Mouse (Mus musculus) lung, embryonic 15.5 days (tissue): ENCODE data around the gene Btbd17. TPM values are rescaled to one million over a fixed set of nuclear protein-coding genes. Genes with fewer than 3 reads are reported as not detected.

Experiments
- ATAC-seq: fragments of 200-750 bp; cut with Nextera tagmentation; 2 replicates; pipeline ENCODE4 v1.8.0; 2017; ENCODE audit warnings: moderate number of reproducible peaks, borderline replicate concordance; ENCODE audit not compliant: low FRiP score, low TSS enrichment; ENCODE audit errors: extremely low read depth
- H3K27ac ChIP-seq: fragments of 300-500 bp; sonication (generic); 2 replicates; pipeline ENCODE4 v1.5.1; 2015; ENCODE audit warnings: moderate library complexity, mild to moderate bottlenecking, inconsistent platforms
- H3K27me3 ChIP-seq: fragments of 300-500 bp; sonication (generic); 2 replicates; pipeline ENCODE4 v1.6.1; 2015; ENCODE audit warnings: inconsistent platforms
- H3K36me3 ChIP-seq: fragments of 300-500 bp; sonication (generic); 2 replicates; pipeline ENCODE4 v1.6.1; 2015; ENCODE audit warnings: inconsistent platforms
- H3K4me1 ChIP-seq: fragments of 300-500 bp; sonication (generic); 2 replicates; pipeline ENCODE4 v1.6.1; 2015; ENCODE audit warnings: inconsistent platforms
- H3K4me2 ChIP-seq: fragments of 300-500 bp; sonication (generic); 2 replicates; pipeline ENCODE4 v1.6.1; 2015; ENCODE audit warnings: inconsistent platforms, mild to moderate bottlenecking, moderate library complexity
- H3K4me3 ChIP-seq: fragments of 300-500 bp; sonication (generic); 2 replicates; pipeline ENCODE4 v1.5.1; 2015; ENCODE audit warnings: mild to moderate bottlenecking, inconsistent platforms
- H3K9ac ChIP-seq: fragments of 300-500 bp; sonication (generic); 2 replicates; pipeline ENCODE4 v1.6.1; 2015; ENCODE audit warnings: inconsistent platforms
- H3K9me3 ChIP-seq: fragments of 300-500 bp; sonication (generic); 2 replicates; pipeline ENCODE4 v1.6.1; 2016; ENCODE audit warnings: inconsistent platforms
- WGBS: fragments of 180-500 bp; shearing (Covaris S2); methylation state at CpG from one replicate; pipeline ENCODE4 v1.1.7; 2015; 5-methylcytosine and 5-hydroxymethylcytosine counted together
- polyA plus RNA-seq: library from polyadenylated mRNA; unstranded; fragments of >200 nt; fragmentation: Nextera tagmentation; extraction: Ambion mirVana; gene quantifications from 2 replicates; pipeline ENCODE4 v1.2.1, GENCODE M21; 2015

The Btbd17 gene
- polyA plus RNA-seq, 1 experiment from 2014 or later = 0.71 TPM

- ATAC-seq = no peak
- H3K36me3 ChIP-seq = no peaks in the 10 kb centered on the region
- H3K4me1 ChIP-seq = peaks cover 34% of the 10 kb centered on the region
- H3K4me3 ChIP-seq = no peak overlapping the region
- H3K9me3 ChIP-seq = no peaks in the 10 kb centered on the region
- WGBS = 41% methylated on average over 2 of the region's 2 CpGs
- peak overlapping the region; percentile 74; the same call in 1 of the 2 replicates for H3K27ac ChIP-seq
- H3K4me2 ChIP-seq = no peak overlapping the region
- no peak overlapping the region for H3K9ac ChIP-seq
- H3K27me3 ChIP-seq = no peaks in the 10 kb centered on the region
Measured at GRCm38 (mm10) chr11:114819110-114819509, 23.4 kb upstream of the Btbd17 start.

DNA sequence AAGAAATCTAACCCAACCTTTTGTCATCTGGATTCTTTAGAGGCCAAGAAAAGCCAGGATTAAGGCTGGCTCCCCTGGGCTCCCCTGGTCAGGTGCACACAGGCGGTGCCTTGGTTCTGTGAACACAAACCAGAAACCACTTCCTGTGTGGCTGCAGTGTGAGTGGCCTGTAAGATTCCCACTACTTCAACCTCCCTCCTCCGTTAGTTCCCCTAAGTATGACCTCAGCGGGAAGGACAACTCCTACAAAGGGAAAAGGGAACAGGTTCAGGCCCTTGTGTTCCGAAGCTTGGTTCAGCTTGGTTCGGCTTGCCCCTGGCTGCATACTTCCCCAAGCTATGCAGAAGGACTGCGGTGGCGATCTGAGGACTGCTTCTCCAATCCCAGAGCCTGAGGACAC is 22.4 kb upstream of the Btbd17 start:
- H3K27ac ChIP-seq = no peak overlapping the region
- H3K4me1 ChIP-seq = peaks cover 25% of the 10 kb centered on the region
- no peaks in the 10 kb centered on the region for H3K9me3 ChIP-seq
- no peaks in the 10 kb centered on the region for H3K36me3 ChIP-seq
- H3K27me3 ChIP-seq = no peaks in the 10 kb centered on the region
- H3K4me2 ChIP-seq = no peak overlapping the region
- no peak overlapping the region for H3K9ac ChIP-seq
- no peak for ATAC-seq
- H3K4me3 ChIP-seq = no peak overlapping the region
- 91% methylated on average over 7 of the region's 7 CpGs for WGBS

DNA sequence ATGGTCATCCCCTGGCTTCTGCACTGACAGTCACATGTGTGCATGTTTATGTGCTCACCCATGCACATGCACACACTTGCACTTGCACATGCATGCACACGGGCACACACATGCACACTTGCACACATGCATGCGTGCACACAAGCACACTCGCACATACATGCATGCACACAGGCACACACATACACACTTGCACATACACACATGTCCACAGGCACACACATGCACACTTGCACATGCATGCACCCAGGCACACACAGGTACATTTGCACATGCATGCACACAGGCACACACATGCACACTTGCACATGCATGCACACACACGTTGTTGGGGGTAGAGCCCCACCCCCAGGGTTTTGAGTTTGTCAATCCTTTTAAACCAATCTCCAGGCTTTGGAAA is 21.2 kb upstream of the Btbd17 start:
- Histone ChIP-seq H3K4me2 (no peak overlapping the region), H3K9me3 (no peaks in the 10 kb centered on the region), H3K27me3 (no peaks in the 10 kb centered on the region), H3K4me1 (peaks cover 16% of the 10 kb centered on the region), H3K36me3 (no peaks in the 10 kb centered on the region), H3K27ac (no peak overlapping the region), H3K4me3 (no peak overlapping the region), H3K9ac (no peak overlapping the region)
- no peak for ATAC-seq
- 83% methylated on average over 4 of the region's 4 CpGs for WGBS

GRCm38 (mm10) chr11:114814873-114815592 is 19.3 kb upstream of the Btbd17 start:
- no peaks in the 10 kb centered on the region for H3K9me3 ChIP-seq
- peaks cover 9% of the 10 kb centered on the region for H3K4me1 ChIP-seq
- no peak overlapping the region for H3K27ac ChIP-seq
- H3K36me3 ChIP-seq = no peaks in the 10 kb centered on the region
- WGBS = 59% methylated on average over 11 of the region's 11 CpGs
- H3K4me2 ChIP-seq = no peak overlapping the region
- no peaks in the 10 kb centered on the region for H3K27me3 ChIP-seq
- H3K4me3 ChIP-seq = no peak overlapping the region
- ATAC-seq = no peak
- no peak overlapping the region for H3K9ac ChIP-seq

DNA sequence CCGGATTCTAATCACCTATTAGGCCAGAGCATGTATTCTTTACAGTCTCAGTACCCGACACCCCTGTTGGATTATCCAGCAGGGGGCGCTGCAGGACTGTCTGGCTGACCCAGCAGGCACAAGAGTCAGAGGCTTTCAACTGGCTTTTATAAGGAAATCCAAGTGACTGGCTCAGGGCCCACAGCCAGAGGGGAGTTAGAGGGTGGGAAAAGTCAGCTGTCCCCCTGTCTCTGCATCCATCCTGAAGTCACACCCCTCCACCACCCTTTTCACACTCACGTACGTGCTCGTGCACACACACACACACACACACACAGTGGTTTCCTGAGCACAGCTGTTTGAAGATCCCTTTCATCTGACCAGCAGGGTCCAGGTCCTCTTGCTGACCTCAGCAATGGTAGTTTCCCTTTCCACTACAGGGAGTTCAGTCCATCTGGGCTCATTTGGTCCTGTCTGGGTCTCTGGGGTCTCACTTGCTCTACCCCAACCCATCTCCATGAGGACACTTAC is 17.0 kb upstream of the Btbd17 start:
- 3% methylated on average over 6 of the region's 6 CpGs for WGBS
- H3K27ac ChIP-seq = no peak overlapping the region
- peak; percentile 50 for ATAC-seq
- no peaks in the 10 kb centered on the region for H3K9me3 ChIP-seq
- H3K27me3 ChIP-seq = no peaks in the 10 kb centered on the region
- H3K4me3 ChIP-seq = no peak overlapping the region
- H3K4me2 ChIP-seq = no peak overlapping the region
- H3K4me1 ChIP-seq = peaks cover 12% of the 10 kb centered on the region
- H3K9ac ChIP-seq = no peak overlapping the region
- H3K36me3 ChIP-seq = no peaks in the 10 kb centered on the region

- WGBS = 17% methylated on average over 4 of the region's 4 CpGs
- H3K4me2 ChIP-seq = no peak overlapping the region
- H3K4me3 ChIP-seq = no peak overlapping the region
- H3K27me3 ChIP-seq = no peaks in the 10 kb centered on the region
- peaks cover 20% of the 10 kb centered on the region for H3K4me1 ChIP-seq
- H3K36me3 ChIP-seq = no peaks in the 10 kb centered on the region
- no peak for ATAC-seq
- no peak overlapping the region for H3K27ac ChIP-seq
- H3K9me3 ChIP-seq = no peaks in the 10 kb centered on the region
- no peak overlapping the region for H3K9ac ChIP-seq
Measured at GRCm38 (mm10) chr11:114810344-114810743, 14.6 kb upstream of the Btbd17 start.

- Histone ChIP-seq H3K36me3 (no peaks in the 10 kb centered on the region), H3K4me3 (no peak overlapping the region), H3K9ac (no peak overlapping the region), H3K27ac (no peak overlapping the region), H3K27me3 (no peaks in the 10 kb centered on the region), H3K9me3 (no peaks in the 10 kb centered on the region), H3K4me1 (peaks cover 11% of the 10 kb centered on the region), H3K4me2 (no peak overlapping the region)
- no peak for ATAC-seq
- 58% methylated on average over 1 of the region's 1 CpGs for WGBS
Measured at GRCm38 (mm10) chr11:114809371-114809770, 13.6 kb upstream of the Btbd17 start.

- Histone ChIP-seq H3K4me1 (peaks cover 15% of the 10 kb centered on the region), H3K27me3 (no peaks in the 10 kb centered on the region), H3K4me3 (no peak overlapping the region), H3K27ac (no peak overlapping the region), H3K36me3 (no peaks in the 10 kb centered on the region), H3K4me2 (no peak overlapping the region), H3K9me3 (no peaks in the 10 kb centered on the region), H3K9ac (no peak overlapping the region)
- no peak for ATAC-seq
- 25% methylated on average over 14 of the region's 14 CpGs for WGBS
Measured at GRCm38 (mm10) chr11:114807686-114808427, 12.1 kb upstream of the Btbd17 start.

DNA sequence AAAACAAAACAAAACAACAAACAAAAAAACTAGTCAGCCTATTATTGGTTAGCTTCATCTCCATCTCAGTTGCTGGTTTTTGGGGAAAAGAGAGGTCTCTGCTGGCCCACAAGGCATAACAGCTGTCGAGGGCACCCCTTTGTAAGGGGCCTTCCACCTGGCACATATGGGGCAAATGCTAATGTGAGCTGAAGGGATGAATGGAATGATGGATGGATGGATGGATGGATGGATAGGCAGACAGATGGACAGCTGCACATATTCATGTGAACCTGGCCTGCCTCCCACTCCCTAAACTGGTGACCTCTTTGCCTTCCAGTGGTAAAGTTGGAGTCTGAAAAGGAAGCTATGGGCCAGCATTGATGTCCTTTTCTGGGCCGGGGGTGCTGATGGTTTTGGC is 11.3 kb upstream of the Btbd17 start:
- Histone ChIP-seq H3K36me3 (no peaks in the 10 kb centered on the region), H3K9me3 (no peaks in the 10 kb centered on the region), H3K27me3 (no peaks in the 10 kb centered on the region), H3K27ac (no peak overlapping the region), H3K4me1 (peaks cover 20% of the 10 kb centered on the region), H3K4me3 (no peak overlapping the region), H3K4me2 (no peak overlapping the region), H3K9ac (no peak overlapping the region)
- WGBS = 75% methylated on average over 2 of the region's 2 CpGs
- no peak for ATAC-seq

DNA sequence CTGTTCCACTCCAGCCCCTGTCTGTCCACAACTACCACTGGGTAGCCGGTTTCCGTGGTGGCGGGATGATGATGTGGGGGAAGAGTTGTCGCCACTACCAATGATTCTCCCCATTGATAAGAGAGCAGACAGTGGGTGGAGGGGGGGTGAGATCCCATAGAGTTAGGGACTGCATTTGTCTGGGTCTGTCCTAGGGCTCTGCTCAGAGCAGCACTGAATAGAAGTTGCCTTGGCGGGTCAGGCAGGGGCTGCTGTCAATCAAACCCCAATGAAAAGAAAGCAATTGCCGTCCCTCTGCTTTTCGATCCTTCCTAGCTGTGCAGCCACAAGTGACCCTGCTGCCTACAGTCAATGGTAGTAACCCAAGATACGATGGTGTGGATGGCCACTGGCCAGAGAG is 8.2 kb upstream of the Btbd17 start:
- Histone ChIP-seq H3K27me3 (no peaks in the 10 kb centered on the region), H3K4me1 (peaks cover 20% of the 10 kb centered on the region), H3K4me3 (no peak overlapping the region), H3K27ac (no peak overlapping the region), H3K9me3 (no peaks in the 10 kb centered on the region), H3K36me3 (no peaks in the 10 kb centered on the region), H3K9ac (no peak overlapping the region), H3K4me2 (no peak overlapping the region)
- ATAC-seq = no peak
- WGBS = 48% methylated on average over 8 of the region's 8 CpGs

DNA sequence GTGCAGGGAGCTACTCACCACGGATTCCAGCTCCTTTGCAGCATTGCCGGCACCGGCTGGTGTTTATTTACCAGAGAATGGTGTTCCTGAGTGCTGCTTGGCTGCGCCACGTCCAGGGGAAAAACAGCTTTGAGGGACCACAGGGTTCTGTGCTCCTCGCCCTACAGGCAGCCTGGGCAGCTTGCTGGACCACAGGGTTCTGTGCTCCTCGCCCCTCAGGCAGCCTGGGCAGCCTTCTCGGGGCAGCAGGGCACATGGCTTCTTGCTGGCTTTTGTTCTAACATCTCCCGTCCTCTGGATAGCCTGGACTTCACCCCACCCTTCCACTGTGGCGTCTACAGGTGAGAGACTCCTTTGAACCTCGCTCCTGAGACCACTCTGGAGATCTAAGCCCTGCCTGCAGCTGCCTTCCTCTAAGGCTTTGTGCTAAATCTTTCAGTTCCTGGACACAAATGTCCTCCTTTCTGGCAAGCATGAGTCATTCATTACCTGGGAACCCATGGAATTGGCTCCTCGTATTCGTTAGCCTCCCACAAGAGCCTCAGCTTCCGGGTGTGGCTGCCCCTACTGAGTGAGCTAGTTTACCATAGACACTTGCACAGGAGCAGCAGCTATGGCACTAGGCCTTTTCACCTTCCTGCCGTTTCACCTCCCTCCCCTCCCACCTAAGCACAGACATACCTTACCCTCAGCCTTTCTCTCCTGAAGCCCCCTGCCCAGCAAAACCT is 7.0 kb upstream of the Btbd17 start:
- no peak overlapping the region for H3K27ac ChIP-seq
- ATAC-seq = no peak

DNA sequence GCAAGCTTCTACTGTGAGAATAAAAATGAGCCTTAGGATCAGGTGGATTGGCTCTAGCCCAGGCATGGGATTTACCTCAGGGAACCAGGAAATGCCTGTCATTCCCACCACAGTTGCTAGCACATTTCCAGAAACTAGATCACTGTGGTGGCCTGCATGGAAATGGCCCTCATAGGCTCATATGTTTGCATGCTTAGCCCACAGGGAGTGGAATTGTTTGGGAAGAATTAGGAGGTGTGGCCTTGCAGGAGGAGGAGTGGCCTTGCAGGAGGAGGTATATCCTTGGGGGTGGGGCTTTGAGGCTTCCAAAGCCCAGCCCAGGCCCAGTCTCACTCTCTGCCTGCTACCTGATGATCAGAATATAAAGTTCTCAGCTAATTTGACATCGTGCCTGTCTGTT is 6.2 kb upstream of the Btbd17 start:
- no peak overlapping the region for H3K27ac ChIP-seq
- H3K9ac ChIP-seq = no peak overlapping the region
- ATAC-seq = no peak
- H3K36me3 ChIP-seq = no peaks in the 10 kb centered on the region
- peaks cover 9% of the 10 kb centered on the region for H3K4me1 ChIP-seq
- no peaks in the 10 kb centered on the region for H3K9me3 ChIP-seq
- 100% methylated on average over 1 of the region's 1 CpGs for WGBS
- no peak overlapping the region for H3K4me3 ChIP-seq
- H3K27me3 ChIP-seq = no peaks in the 10 kb centered on the region; the same call in 1 of the 2 replicates
- no peak overlapping the region for H3K4me2 ChIP-seq

More for the DNA sequence above, 7.0 kb upstream of the Btbd17 start:
- Histone ChIP-seq H3K4me1 (peaks cover 17% of the 10 kb centered on the region), H3K9me3 (no peaks in the 10 kb centered on the region), H3K9ac (no peak overlapping the region), H3K4me2 (no peak overlapping the region), H3K36me3 (no peaks in the 10 kb centered on the region), H3K27me3 (no peaks in the 10 kb centered on the region; the same call in 1 of the 2 replicates), H3K4me3 (no peak overlapping the region)
- 34% methylated on average over 15 of the region's 15 CpGs for WGBS
